Mouse (Mus musculus) right cerebral cortex, postnatal 14 days (tissue): ENCODE measurements at regions not wholly inside any gene's neighbourhood (a gene's known extent, or its start where the extent isn't known, plus 50 kb on each side); places are given as distances from the start of the nearest gene placed in this dataset.

ENCODE experiments used
- DNase-seq: peaks from one replicate; pipeline ENCODE4 v3.0.0; 2022

- no peak for DNase-seq
These were observed 192.6 kb upstream of the Nrip1 start for GRCm38 (mm10) chr16:76566220-76566619.

GRCm38 (mm10) chr16:76554846-76555245, 181.2 kb upstream of the Nrip1 start:
- DNase-seq: no peak

GRCm38 (mm10) chr16:76549628-76550027, 176.0 kb upstream of the Nrip1 start:
- no peak for DNase-seq

GRCm38 (mm10) chr16:76547087-76547486, 173.5 kb upstream of the Nrip1 start:
- no peak for DNase-seq

GRCm38 (mm10) chr16:76546632-76547031, 173.0 kb upstream of the Nrip1 start:
- DNase-seq: no peak

- no peak for DNase-seq
These were observed 172.3 kb upstream of the Nrip1 start for GRCm38 (mm10) chr16:76545942-76546341.

GRCm38 (mm10) chr16:76544972-76545371, 171.3 kb upstream of the Nrip1 start:
- no peak for DNase-seq

GRCm38 (mm10) chr16:76540964-76541363, 167.3 kb upstream of the Nrip1 start:
- no peak for DNase-seq

- no peak for DNase-seq
These were observed 166.8 kb upstream of the Nrip1 start for GRCm38 (mm10) chr16:76540328-76540923.

- DNase-seq: no peak
These were observed 166.0 kb upstream of the Nrip1 start for GRCm38 (mm10) chr16:76539669-76540068.

- no peak for DNase-seq
These were observed 164.2 kb upstream of the Nrip1 start for GRCm38 (mm10) chr16:76537871-76538270.

- DNase-seq: no peak
These were observed 159.2 kb upstream of the Nrip1 start for GRCm38 (mm10) chr16:76532928-76533217.

GRCm38 (mm10) chr16:76532142-76532927, 158.7 kb upstream of the Nrip1 start:
- no peak for DNase-seq

- DNase-seq: no peak
These were observed 157.3 kb upstream of the Nrip1 start for GRCm38 (mm10) chr16:76530886-76531285.

- no peak for DNase-seq
These were observed 156.0 kb upstream of the Nrip1 start for GRCm38 (mm10) chr16:76529613-76530012.

GRCm38 (mm10) chr16:76527106-76527949, 153.7 kb upstream of the Nrip1 start:
- DNase-seq: no peak

GRCm38 (mm10) chr16:76525563-76525962, 151.9 kb upstream of the Nrip1 start:
- DNase-seq: no peak

GRCm38 (mm10) chr16:76524921-76525320, 151.3 kb upstream of the Nrip1 start:
- DNase-seq: no peak

- no peak for DNase-seq
These were observed 147.5 kb upstream of the Nrip1 start for GRCm38 (mm10) chr16:76521142-76521541.

- DNase-seq: no peak
These were observed 147.0 kb upstream of the Nrip1 start for GRCm38 (mm10) chr16:76520643-76520993.

- no peak for DNase-seq
These were observed 146.4 kb upstream of the Nrip1 start for GRCm38 (mm10) chr16:76519911-76520642.

GRCm38 (mm10) chr16:76510861-76511260, 137.2 kb upstream of the Nrip1 start:
- no peak for DNase-seq

GRCm38 (mm10) chr16:76509109-76509650, 135.6 kb upstream of the Nrip1 start:
- no peak for DNase-seq
